Mouse (Mus musculus) myocyte (in vitro differentiated cells): ENCODE measurements at regions not wholly inside any gene's neighbourhood (a gene's known extent, or its start where the extent isn't known, plus 50 kb on each side); places are given as distances from the start of the nearest gene placed in this dataset.

Source experiments
- CEBPB ChIP-seq: IDR thresholded peaks from 2 replicates; pipeline ENCODE4 v1.6.1; 2011; ENCODE audit warnings: mild to moderate bottlenecking, moderate library complexity; ENCODE audit not compliant: poor library complexity, insufficient read depth, severe bottlenecking
- MAX ChIP-seq: IDR thresholded peaks from one replicate; pipeline ENCODE4 v1.6.1; 2011; ENCODE audit warnings: low read depth, mild to moderate bottlenecking, control low read depth
- MYOD1 ChIP-seq, 3 experiments: IDR thresholded peaks; one replicate each; pipeline ENCODE4 v1.6.1; 2011; ENCODE audit warnings: control low read depth in 2 of 3, low read depth in 2 of 3, mild to moderate bottlenecking in 2 of 3, moderate library complexity in 1 of 3; ENCODE audit not compliant: insufficient read length in 2 of 3, control insufficient read depth in 1 of 3
- POLR2A ChIP-seq: IDR thresholded peaks from one replicate; pipeline ENCODE4 v1.6.1; 2011; ENCODE audit warnings: low read depth, mild to moderate bottlenecking, control low read depth, moderate library complexity; ENCODE audit not compliant: insufficient read length
- REST ChIP-seq: IDR thresholded peaks from one replicate; pipeline ENCODE4 v1.6.1; 2011; ENCODE audit warnings: mild to moderate bottlenecking, control low read depth, moderate library complexity; ENCODE audit not compliant: insufficient read depth, insufficient read length
- TCF12 ChIP-seq: IDR thresholded peaks from one replicate; pipeline ENCODE4 v1.6.1; 2011; ENCODE audit warnings: mild to moderate bottlenecking, control low read depth; ENCODE audit not compliant: poor library complexity, insufficient read depth, severe bottlenecking

- TF ChIP-seq CEBPB: no peak
- TF ChIP-seq MAX: no peak
- no peak for TF ChIP-seq POLR2A
- no peak for TF ChIP-seq TCF12
- TF ChIP-seq REST: no peak
- no peak for TF ChIP-seq MYOD1 (IDR thresholded peaks at IDR 0.05; ENCODE audit: control insufficient read depth in 1 of 3, insufficient read length in 2 of 3, low read depth in 2 of 3)
Measured at GRCm38 (mm10) chr11:26971161-26971560, 377.4 kb upstream of the Vrk2 start.
